Mouse (Mus musculus): Measurements from ENCODE around the gene Eef2. TPM values are rescaled to one million over a fixed set of nuclear protein-coding genes. Genes with fewer than 3 reads are reported as not detected.

Gene Eef2
- total RNA-seq (2021) = 1,000 to 10,000 TPM; 1,466 to 1,521 TPM
- long read RNA-seq, experiment 1, transcript Eef2-201 (14 exons, 3,089 nt) = major isoform, 670 of 1,613 reads
- long read RNA-seq, experiment 1, partial matches to known transcripts = 810 of 1,613 reads
- long read RNA-seq, experiment 1, other reads (novel, unspliced or antisense) = 133 of 1,613 reads
- long read RNA-seq, experiment 2, transcript Eef2-201 (14 exons, 3,089 nt) = major isoform, 267 of 452 reads
- long read RNA-seq, experiment 2, partial matches to known transcripts = 143 of 452 reads
- long read RNA-seq, experiment 2, other reads (novel, unspliced or antisense) = 42 of 452 reads

DNA sequence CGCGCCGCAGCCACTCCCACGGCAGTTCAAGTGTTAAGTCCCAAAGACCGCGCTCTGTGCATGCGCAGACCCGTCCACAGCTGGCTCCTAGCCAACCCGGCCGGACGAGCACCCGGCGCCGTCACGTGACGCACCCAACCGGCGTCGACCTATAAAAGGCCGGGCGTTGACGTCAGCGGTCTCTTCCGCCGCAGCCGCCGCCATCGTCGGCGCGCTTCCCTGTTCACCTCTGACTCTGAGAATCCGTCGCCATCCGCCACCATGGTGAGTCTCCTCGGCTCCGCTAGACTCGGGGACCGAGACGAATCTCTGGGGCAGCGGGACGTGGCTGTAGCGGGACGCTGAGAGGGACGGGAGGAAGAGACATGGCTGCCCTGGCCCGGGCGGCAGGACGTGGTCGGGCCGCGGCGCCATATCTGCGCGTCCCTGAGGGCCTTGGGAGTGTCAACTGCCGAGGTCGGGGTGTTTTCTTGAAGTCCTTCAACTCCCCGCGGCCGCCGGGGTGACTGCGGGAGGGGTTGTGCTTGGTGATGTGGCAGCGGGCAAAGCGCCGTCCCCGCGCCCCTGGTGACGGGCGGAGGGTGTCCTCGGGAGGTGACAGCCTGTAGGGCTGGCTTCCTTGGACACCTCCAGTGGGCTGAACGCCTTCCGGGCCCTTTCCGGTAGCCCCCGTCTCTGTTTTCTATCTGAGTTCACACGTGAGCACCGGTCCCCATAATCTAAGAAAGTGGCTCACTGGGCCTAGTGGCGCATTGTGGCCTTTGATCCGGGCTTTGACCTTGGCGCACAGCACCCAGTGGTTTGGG, at the start of gene Eef2:
Gene Eef2, plus strand, starts transcription at position 166 of the 806 bp plus-strand sequence.
- peak; percentile 100 for DNase-seq

DNA sequence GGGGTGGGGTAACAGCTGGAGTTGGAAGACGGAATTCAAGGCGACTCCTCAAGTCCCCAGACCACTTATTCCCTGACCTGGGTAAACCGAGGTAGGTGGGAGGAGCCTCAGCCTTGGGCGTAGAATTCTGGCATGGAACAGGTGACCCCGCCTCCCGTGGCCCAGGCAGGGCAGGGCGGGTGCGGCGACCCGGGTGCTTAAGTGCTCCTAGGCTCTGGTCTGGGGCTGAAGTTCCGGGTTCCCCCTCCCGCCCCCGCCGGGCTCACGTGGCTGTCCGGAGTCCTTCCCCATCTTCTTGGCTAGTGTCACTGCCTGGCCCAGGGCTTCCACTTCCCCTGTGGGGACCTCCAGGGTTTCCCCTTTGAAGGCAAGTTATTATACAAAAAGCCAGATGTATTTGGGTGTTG, 42.2 kb upstream of the Eef2 start:
- peak; percentile 71 for DNase-seq

DNA sequence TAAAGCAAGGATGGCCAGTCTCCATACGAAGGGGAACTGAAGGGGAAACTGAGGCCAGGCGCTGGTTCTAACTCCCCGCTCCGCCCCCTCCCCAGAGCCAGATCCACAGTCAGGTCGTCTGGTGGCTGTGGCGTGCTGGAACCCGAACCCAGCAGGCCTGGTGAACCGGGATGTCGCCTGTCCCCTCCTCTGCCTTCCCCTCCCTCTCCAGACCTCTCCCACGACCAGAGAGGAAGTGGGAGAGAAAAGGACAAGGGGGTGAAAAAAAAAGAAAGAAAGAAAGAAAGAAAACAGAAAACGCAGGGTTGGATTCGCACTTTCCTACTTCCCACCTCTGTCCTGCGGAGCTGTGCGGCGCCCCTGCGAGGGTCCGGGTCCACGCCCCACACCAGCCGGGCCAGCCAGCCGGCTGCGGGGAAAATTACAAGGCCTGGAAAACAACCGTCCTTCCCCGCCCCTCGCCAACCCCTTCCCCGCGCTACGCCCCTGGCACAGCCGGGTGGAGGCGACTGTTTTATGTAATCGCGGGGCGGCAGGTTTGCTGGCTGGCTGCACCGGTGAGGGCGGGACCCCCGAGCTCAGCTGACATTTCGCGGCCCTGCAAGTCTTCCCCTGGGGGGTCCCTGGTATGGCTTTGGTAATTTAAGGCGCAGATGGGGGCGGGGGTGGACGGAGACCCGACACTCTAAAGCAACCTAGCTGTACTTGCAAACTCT, 41.3 kb upstream of the Eef2 start, which contains the start of gene Zbtb7a:
Gene Zbtb7a, plus strand, starts transcription at position 255 of the 716 bp plus-strand sequence.
- DNase-seq = peak; percentile 69

- DNase-seq = peak; percentile 86
Observed at GRCm38 (mm10) chr10:81135831-81136705, 40.4 kb upstream of the Eef2 start.

DNA sequence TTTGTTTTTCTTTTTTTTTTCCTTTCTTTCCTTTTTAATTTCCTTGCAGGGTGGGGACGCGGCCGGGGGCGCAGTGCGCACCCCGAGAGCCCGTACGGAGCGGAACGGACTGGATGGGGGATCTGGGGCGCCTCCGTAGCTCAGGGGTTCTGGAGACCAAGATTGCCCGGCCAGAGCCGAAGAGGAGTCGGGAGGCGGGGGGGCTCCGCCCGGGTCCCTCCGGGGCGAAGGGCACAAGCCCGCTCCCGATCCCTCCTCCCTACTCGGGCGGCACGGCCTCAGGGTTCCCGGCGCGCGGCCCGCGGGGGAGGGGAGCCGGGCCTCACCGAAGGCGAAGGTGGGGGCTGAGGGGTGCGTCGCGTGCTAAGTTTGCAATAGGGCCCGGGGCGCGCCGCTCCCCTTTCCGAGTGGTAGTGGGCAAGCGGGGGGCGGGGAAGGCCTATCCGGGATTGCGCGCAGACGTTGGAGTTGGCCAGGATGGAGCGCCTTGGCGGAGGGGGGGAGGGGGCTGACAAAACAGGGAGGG, 39.7 kb upstream of the Eef2 start:
- peak; percentile 89 for DNase-seq

- DNase-seq = peak; percentile 100
Observed at GRCm38 (mm10) chr10:81137252-81138130, 38.9 kb upstream of the Eef2 start.

- DNase-seq = peak; percentile 64
Observed at GRCm38 (mm10) chr10:81138131-81138782, 38.2 kb upstream of the Eef2 start.

DNA sequence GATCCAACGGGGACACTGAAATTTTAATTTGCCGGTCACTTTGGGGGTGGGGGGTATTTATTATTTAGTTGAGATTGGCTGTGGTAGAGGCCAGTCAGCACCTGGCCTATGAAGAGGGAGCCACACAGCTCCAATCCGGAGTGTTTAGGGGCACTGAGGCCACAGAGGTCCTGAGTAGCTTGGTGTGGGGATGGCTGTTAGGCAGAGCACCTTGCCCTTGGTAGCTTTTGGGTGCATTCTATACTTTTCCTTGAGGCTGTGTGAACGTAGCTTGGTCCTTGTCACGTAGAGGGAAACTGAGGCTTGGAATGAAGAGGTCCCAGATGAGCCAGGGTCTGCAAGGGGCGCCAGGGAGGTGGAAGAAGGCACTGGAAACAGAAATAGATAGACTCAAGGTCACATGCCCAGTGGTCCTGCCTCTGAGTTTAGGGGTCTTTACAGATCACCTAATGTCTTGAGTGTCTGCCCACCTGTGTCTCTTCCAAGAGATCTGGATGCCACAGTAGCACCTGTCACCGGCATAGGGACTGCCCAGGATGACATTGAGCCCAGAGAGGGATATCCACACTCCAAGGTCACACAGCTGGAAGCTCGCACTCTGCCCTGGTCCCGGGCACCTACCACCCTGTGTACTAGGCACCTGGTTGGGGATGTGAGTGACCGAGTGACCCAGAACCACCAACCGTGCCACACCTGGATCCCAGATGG, 37.5 kb upstream of the Eef2 start:
- no peak for DNase-seq

DNA sequence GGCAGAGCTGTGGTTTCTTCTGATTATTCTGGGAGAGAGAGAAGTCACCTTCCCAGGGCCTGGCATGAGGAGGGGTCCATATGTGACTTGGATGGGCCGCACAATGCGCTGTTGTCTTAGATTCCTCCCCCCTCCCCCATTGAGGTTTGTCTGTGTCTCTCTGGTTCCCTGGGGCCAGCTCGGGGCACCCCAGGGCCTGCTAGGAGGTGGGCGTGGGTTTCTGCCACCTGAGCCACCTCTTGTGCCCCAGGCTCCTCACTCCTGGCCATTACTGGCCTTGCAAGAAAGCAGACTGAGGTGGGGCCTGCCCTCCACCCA, 36.9 kb upstream of the Eef2 start:
- DNase-seq = no peak

DNA sequence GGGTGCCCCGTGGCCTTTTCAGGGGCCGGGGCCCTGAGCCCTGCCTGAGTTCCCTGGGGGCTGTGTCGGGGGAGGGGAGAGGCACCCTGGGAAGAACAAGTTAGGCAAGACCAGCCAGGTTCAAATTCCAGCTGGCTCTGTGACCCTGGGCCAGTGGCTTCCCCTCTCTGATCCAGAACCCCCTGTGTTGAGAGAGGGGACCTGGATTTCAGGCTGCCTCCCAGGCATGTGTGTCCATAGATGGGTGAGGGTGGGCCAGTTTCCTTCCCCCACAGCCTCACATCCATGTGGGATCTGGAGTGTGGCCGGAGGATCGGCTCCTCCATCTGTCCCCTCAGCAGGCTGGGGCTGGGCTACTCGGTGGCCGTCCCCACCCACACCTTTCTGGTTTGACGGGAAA, 36.4 kb upstream of the Eef2 start:
- peak; percentile 69 for DNase-seq

DNA sequence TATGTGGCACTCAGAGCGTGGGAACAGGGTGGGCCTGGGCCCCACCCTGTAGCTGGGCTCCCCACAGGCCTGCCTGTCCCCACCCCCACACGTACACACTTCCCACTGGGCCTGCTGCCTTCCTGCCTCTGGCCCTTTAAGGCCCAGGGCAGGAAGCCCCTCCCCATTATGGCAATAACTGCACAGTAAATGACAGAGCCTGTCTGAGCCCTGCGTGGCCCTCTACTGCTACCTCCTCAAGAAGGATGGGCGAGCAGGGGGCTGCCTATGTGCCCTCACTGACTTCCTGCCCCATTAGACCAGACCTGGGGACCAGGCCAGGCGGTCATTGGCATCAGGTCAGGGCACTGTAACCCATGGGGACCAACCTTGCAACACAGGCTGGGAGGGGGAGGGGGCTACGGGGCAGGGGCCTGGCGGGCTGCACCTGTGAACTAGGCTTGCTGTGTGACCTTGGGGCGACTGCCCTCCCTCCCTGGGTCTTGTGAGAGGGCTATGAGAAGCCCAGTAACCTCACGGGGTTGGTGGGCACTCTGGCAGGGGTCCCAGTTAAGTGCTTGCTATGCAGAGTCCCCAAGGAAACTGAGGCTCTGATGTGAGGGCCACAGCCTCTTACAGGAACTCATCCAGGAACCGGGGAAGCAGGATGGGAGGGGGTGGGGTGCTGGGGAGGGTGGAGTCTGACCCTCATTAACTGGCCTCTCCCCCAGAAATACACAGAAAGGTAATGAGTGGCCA, 35.5 kb upstream of the Eef2 start:
- peak; percentile 72 for DNase-seq

- no peak for DNase-seq
Observed at GRCm38 (mm10) chr10:81141455-81142210, 34.8 kb upstream of the Eef2 start.

- DNase-seq = peak; percentile 66
Observed at GRCm38 (mm10) chr10:81142551-81142981, 33.9 kb upstream of the Eef2 start.

DNA sequence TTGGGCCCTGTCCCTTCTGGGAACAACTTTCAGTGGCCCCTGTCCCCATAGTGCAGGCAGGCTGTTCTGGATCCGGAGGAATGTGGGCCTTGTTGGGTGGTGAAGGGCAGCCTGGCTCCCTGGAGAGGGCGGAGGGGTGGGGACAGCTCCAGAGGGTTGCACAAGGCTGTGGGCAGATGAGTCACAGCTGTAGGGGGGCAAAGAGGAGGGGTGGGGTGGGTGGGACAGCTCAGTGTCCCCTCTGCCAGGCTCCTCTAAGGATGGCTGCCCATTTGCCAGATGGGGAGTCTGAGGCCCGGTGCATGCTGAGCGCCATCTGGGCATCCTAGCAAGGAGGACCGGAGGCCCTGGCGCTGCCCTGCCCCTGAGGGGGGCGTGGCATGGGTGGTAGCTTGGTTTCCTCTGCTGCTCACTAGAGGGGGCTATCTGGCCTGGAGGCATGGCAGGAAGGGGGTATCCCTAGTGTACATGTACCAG, 33.2 kb upstream of the Eef2 start:
- DNase-seq = peak; percentile 74

GRCm38 (mm10) chr10:81143845-81144437, 32.5 kb upstream of the Eef2 start:
- DNase-seq = no peak

GRCm38 (mm10) chr10:81144667-81145066, 31.8 kb upstream of the Eef2 start:
- DNase-seq = no peak

DNA sequence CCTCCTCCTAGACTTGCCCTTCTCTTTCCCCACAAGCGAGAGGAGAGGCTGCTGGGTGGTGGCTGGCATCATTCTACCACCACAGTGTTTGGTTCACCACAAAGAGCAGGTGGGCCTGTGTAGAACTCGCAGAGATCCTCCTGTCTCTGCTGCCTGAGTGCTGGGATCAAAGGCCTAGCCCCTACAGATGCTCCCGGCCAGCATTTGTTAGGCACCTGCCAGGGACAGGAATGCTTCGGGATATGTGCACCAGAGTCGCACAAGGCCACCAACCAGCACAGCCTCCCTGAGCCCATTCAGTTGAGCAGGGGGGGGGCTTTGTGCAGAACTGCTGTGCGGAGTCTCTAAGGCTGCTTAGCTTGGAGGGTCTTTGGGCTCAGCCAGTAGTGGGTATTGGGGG, 31.1 kb upstream of the Eef2 start:
- no peak for DNase-seq

All from adrenal gland, postnatal 10 days (tissue).